In the genomic region with DNA sequence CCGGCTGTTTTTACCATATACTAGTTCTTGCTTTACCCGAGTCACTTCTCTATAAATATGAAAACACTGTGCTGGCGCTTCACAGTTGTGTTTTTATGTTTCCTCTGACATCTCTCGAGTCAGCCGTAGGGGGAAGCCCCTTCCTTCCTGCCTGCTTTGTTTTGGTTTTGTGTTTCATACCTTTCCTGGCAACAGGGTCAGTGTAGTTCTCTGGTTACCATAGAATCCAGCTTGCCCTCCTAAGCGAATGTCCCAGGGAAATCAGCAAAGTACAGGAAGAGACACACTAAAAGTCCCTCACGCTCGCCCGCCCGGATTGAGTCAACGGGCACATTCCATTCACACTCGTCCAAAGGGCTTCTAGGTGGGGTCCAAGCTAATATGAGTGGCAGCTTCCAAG, we compare ENCODE assay signal across 8 mouse cellular contexts.
A peak's percentile ranks its signal among the peaks of the same experiment; 100 is the strongest.
DNase-seq lines count a peak whose midpoint lies in the region; ATAC-seq lines count a peak whose summit lies in the region.

No protein-coding gene starts in this region.

- peak; percentile 4 to 62 for DNase-seq in adrenal gland, adult (ENCODE audit: inconsistent age in 2 of 2, low spot score in 1 of 2)
- no peak for DNase-seq in adrenal gland, adult 2 months
- peak; percentile 46 for DNase-seq in embryo, embryonic 9.5 days (ENCODE audit: extremely low spot score)
- peak; percentile 21 to 23 for DNase-seq in heart, postnatal 14 days
- DNase-seq in kidney, postnatal 14 days, result peak; percentile 68
- DNase-seq in thymus, postnatal 4 days, result peak; percentile 9
- DNase-seq in frontal cortex, adult 2 months (ENCODE audit: extremely low spot score in 1 of 2, low spot score in 1 of 2), result no peak

- peak; percentile 78 for ATAC-seq in megakaryocyte progenitor cell, adult 5-6 weeks (replicated peaks; ENCODE audit: poor library complexity)

- intact Hi-C loops in heart, postnatal 14 days (cut with DNase I), result no loop called here

Comparison
In these comparisons a context has a peak if more than half of its experiments do, and no peak if none do; other contexts are left out.
1. DNase-seq: peak in adrenal gland, adult (2 of 2), embryo, embryonic 9.5 days (single experiment), heart, postnatal 14 days (2 of 2), kidney, postnatal 14 days (single experiment) and thymus, postnatal 4 days (single experiment); none in adrenal gland, adult 2 months (single experiment) and frontal cortex, adult 2 months (0 of 2).